In genomic region chr3:94167351-94167750, GRCm38 (mm10) we compare ENCODE assay signal across 16 mouse cellular contexts. TPM values are rescaled to one million over a fixed set of nuclear protein-coding genes. Genes with fewer than 3 reads are reported as not detected.
DNase-seq lines count a peak whose midpoint lies in the region.
"Not testable (repeated sequence)": the region's sequence is repeated elsewhere in the genome, so short reads cannot be mapped to it uniquely, and the experiment has no call there.
"Had no signal": no experiment of that assay in that cellular context is flagged by ENCODE, and none has a peak within 500 bp of the region (broad histone marks: within the 10 kb centered on the region; RNA-seq: fewer than 3 reads in every experiment).

No protein-coding gene starts in this region.

- H3K4me3 ChIP-seq in ES-E14 (ENCODE audit: insufficient read depth in 1 of 2, low read depth in 1 of 2, low read length in 2 of 2, poor library complexity in 1 of 2, severe bottlenecking in 1 of 2), result not testable (repeated sequence)

- H3K27ac ChIP-seq in ES-E14 (ENCODE audit: insufficient read depth, low read depth, low read length, poor library complexity, severe bottlenecking), result peak overlapping the region; percentile 70; the same call in 1 of the 2 replicates

- peak; percentile 62 for DNase-seq in ES-CJ7 (ENCODE audit: low read depth, low spot score)
- peak; percentile 24 for DNase-seq in ES-E14 (ENCODE audit: low read depth, low spot score)
- peak; percentile 89 for DNase-seq in R1 (ENCODE audit: low read depth, low spot score)
- peak; percentile 76 for DNase-seq in ZHBTc4 (ENCODE audit: low read depth, low spot score)
- peak; percentile 11 for DNase-seq in heart, adult 11 months

- in situ Hi-C loops in ES-E14 (cut with MboI; ENCODE audit: low sequenced_read_pairs in 2 of 2, unreplicated experiment in 2 of 2), result not testable (repeated sequence)

- not testable (repeated sequence) for H3K9me3 ChIP-seq in ES-E14 (ENCODE audit: control insufficient read depth, insufficient read depth, low read depth, low read length)

- H3K36me3 ChIP-seq in ES-E14 (ENCODE audit: control insufficient read depth, insufficient read depth, low read length, poor library complexity, severe bottlenecking), result not testable (repeated sequence)

- not testable (repeated sequence) for H3K4me1 ChIP-seq in ES-E14 (ENCODE audit: control insufficient read depth in 2 of 2, insufficient read depth in 2 of 2, low read length in 2 of 2, poor library complexity in 1 of 2)

- H3K9ac ChIP-seq in ES-E14 (ENCODE audit: insufficient read depth, low read depth, low read length, poor library complexity, severe bottlenecking), result not testable (repeated sequence)

RNA-seq across cellular contexts. Expression of gene Gm10696, which starts 10.6 kb away (rescaled TPM):
- total RNA-seq in ES-E14 (2012; rRNA removed), result 0.48 and 1.4 TPM in 2 replicates
- total RNA-seq: adrenal gland, adult 18-20 months; adrenal gland, adult 2 months; adrenal gland, adult 8-10 months; adrenal gland, postnatal 10 days; adrenal gland, postnatal 14 days; adrenal gland, postnatal 25 days; adrenal gland, postnatal 36 days; adrenal gland, postnatal 4 days; CH12.LX; G1E; MEL had no signal

RNA-seq across cellular contexts. Expression of gene Gm5286, which starts 29.2 kb away (rescaled TPM):
- 1.4 and 2.4 TPM in 2 replicates for total RNA-seq in ES-E14 (2012; rRNA removed)
- total RNA-seq: adrenal gland, adult 18-20 months; adrenal gland, adult 2 months; adrenal gland, adult 8-10 months; adrenal gland, postnatal 10 days; adrenal gland, postnatal 14 days; adrenal gland, postnatal 25 days; adrenal gland, postnatal 36 days; adrenal gland, postnatal 4 days; CH12.LX; G1E; MEL had no signal

Comparison
In these comparisons a context has a peak if more than half of its experiments do, and no peak if none do; other contexts are left out.
1. DNase-seq: peak in every context shown above with its lines; median percentile 89 in R1; 76 in ZHBTc4; 62 in ES-CJ7; 24 in ES-E14; 11 in heart, adult 11 months.